Mouse (Mus musculus): ENCODE measurements around the gene Dicer1. TPM values are rescaled to one million over a fixed set of nuclear protein-coding genes. Genes with fewer than 3 reads are reported as not detected.

Dicer1 gene
- total RNA-seq (2021) = 10 to 100 TPM; 63.3 to 65.4 TPM
- long read RNA-seq, partial matches to known transcripts = 2 of 5 reads
- long read RNA-seq, other reads (novel, unspliced or antisense) = 3 of 5 reads

GRCm38 (mm10) chr12:104751814-104752765, at the start of gene Dicer1:
Gene Dicer1 (minus strand): TSS chr12:104751952.
- DNase-seq (ENCODE audit: low spot score in 2 of 2) = peak; percentile 100

GRCm38 (mm10) chr12:104799365-104799764, 47.6 kb upstream of the Dicer1 start:
- DNase-seq (ENCODE audit: low spot score in 2 of 2) = no peak

- DNase-seq (ENCODE audit: low spot score in 2 of 2) = no peak
These were observed 46.2 kb upstream of the Dicer1 start for GRCm38 (mm10) chr12:104797905-104798304.

- DNase-seq (ENCODE audit: low spot score in 2 of 2) = no peak
These were observed 45.1 kb upstream of the Dicer1 start for GRCm38 (mm10) chr12:104796635-104797378.

GRCm38 (mm10) chr12:104794957-104795356, 43.2 kb upstream of the Dicer1 start:
- no peak for DNase-seq (ENCODE audit: low spot score in 2 of 2)

- no peak for DNase-seq (ENCODE audit: low spot score in 2 of 2)
These were observed 41.7 kb upstream of the Dicer1 start for GRCm38 (mm10) chr12:104793486-104793885.

GRCm38 (mm10) chr12:104777603-104778002, 25.9 kb upstream of the Dicer1 start:
- no peak for DNase-seq (ENCODE audit: low spot score in 2 of 2)

- no peak for DNase-seq (ENCODE audit: low spot score in 2 of 2)
These were observed 20.2 kb upstream of the Dicer1 start for GRCm38 (mm10) chr12:104771941-104772340.

- no peak for DNase-seq (ENCODE audit: low spot score in 2 of 2)
These were observed 17.5 kb upstream of the Dicer1 start for GRCm38 (mm10) chr12:104769201-104769785.

- no peak for DNase-seq (ENCODE audit: low spot score in 2 of 2)
These were observed 15.4 kb upstream of the Dicer1 start for GRCm38 (mm10) chr12:104767183-104767582.

- no peak for DNase-seq (ENCODE audit: low spot score in 2 of 2)
These were observed 14.0 kb upstream of the Dicer1 start for GRCm38 (mm10) chr12:104765761-104766160.

GRCm38 (mm10) chr12:104765116-104765515, 13.4 kb upstream of the Dicer1 start:
- no peak for DNase-seq (ENCODE audit: low spot score in 2 of 2)

- DNase-seq (ENCODE audit: low spot score in 2 of 2) = no peak
These were observed 12.2 kb upstream of the Dicer1 start for GRCm38 (mm10) chr12:104763918-104764317.

- no peak for DNase-seq (ENCODE audit: low spot score in 2 of 2)
These were observed 9.7 kb upstream of the Dicer1 start for GRCm38 (mm10) chr12:104761411-104761810.

- no peak for DNase-seq (ENCODE audit: low spot score in 2 of 2)
These were observed 6.3 kb upstream of the Dicer1 start for GRCm38 (mm10) chr12:104758066-104758465.

GRCm38 (mm10) chr12:104753686-104754085, 1.9 kb upstream of the Dicer1 start:
- DNase-seq (ENCODE audit: low spot score in 2 of 2) = no peak

GRCm38 (mm10) chr12:104751331-104751813, 380 bp downstream of the Dicer1 start:
- DNase-seq (ENCODE audit: low spot score in 2 of 2) = peak; percentile 43 to 60

- no peak for DNase-seq (ENCODE audit: low spot score in 2 of 2)
These were observed 2.8 kb downstream of the Dicer1 start for GRCm38 (mm10) chr12:104748946-104749345.

GRCm38 (mm10) chr12:104747252-104747651, 4.5 kb downstream of the Dicer1 start:
- DNase-seq (ENCODE audit: low spot score in 2 of 2) = no peak

- DNase-seq (ENCODE audit: low spot score in 2 of 2) = no peak
These were observed 5.2 kb downstream of the Dicer1 start for GRCm38 (mm10) chr12:104746601-104747000.

- no peak for DNase-seq (ENCODE audit: low spot score in 2 of 2)
These were observed 8.1 kb downstream of the Dicer1 start for GRCm38 (mm10) chr12:104743687-104744086.

Data from layer of hippocampus, postnatal 10 days (tissue).